Mouse (Mus musculus) hindlimb bud, embryonic 11.5 days (tissue): ENCODE measurements at regions not wholly inside any gene's neighbourhood (a gene's known extent, or its start where the extent isn't known, plus 50 kb on each side); places are given as distances from the start of the nearest gene placed in this dataset.

Source experiments
- DNase-seq: peaks from one replicate; pipeline ENCODE4 v3.0.0-alpha.2; 2012; ENCODE audit warnings: low read depth, low spot score; ENCODE audit errors: extremely low spot score

DNA sequence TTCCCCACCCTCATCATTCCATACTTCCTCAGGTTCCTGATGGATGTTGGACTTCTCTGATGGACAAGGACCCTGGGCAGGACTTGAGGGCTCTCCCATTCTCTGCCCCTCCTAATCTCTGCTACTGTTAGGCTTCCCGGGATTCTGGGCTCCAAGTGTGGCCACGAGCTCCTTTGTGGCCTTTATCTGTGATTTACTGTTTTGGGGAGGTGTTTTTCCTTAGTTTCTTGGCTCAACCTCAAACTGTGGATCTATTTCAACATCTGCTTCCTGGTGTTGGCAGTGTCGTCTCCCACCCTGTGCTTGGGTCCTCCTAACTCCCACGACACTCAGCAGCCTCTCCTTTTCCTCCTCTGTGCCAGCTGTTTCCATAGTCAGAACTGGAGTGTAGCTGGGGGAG is 61.3 kb upstream of the Unc5b start:
- no peak for DNase-seq

- no peak for DNase-seq
These were observed 60.2 kb upstream of the Unc5b start for GRCm38 (mm10) chr10:60891476-60892170.

GRCm38 (mm10) chr10:60889792-60890191 is 58.4 kb upstream of the Unc5b start:
- no peak for DNase-seq

DNA sequence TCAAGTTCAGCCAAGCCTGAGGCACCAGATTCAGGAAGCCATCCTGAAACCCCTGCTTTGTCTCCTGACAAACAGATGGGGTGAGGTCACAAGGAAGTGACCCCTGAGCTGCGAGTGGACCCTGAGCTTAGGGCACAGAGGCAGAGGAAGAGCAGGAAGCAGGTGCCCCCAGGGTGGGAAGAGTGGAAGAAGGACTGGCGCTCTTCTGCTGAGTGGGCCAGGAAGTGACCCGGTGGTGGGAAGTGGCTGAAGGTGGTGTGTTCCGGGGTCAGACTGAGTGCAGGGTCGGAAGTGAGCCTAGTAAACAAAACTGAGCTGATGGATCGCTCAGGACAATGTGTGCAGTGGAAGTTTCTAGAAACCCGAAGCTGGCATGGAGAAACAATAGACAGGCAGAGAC is 57.2 kb upstream of the Unc5b start:
- no peak for DNase-seq

DNA sequence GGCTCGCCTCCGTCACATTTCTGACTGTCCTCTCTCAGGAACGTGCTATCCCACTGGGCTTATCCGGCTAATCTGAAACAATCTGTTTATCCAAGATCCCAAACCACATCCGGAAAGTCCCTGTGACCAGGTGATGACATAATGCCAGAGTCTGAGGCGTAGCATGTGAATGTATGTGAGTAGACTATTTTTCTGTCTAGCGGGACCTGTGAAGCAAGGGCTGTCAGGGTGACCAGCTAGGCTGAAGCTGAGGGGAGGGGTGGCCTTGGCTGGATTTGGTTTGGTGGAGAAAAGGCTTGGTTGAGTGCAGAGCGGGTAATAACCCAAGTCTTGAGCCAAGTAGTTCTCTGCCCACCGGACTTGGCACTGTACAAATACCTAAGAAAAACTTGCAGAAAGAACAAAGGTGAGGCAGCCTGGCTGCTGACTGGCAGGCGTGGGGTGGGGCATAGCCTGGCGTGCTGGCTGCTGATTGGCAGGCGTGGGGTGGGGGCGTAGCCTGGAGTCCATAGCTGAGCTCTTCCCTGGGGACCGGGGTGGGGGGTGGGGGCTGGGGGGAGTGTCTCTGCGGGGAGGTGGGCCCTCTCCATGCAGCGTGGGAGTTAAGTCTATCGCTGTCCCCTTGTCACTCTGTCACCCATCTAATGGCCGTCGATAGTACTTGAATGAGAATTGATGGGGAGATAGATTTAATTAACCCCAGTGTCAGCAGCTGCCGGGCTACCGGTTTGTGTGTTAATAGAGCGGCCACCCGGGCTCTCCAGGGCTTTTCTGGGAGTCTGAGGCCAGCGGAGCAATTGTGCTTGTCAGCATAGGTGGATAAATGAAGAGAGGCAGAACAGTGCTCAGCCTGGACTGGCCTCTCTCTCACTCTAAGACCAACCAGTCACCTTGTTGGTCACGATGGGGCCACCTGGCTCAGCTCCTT is 54.2 kb upstream of the Unc5b start:
- no peak for DNase-seq

GRCm38 (mm10) chr10:60884806-60885205 is 53.4 kb upstream of the Unc5b start:
- DNase-seq, result no peak
